Mouse (Mus musculus) myocyte (in vitro differentiated cells): Measurements from ENCODE around the gene Dgki.

ENCODE experiments used
- CEBPB ChIP-seq: IDR thresholded peaks from 2 replicates; pipeline ENCODE4 v1.6.1; 2011; ENCODE audit warnings: mild to moderate bottlenecking, moderate library complexity; ENCODE audit not compliant: poor library complexity, insufficient read depth, severe bottlenecking
- E2F4 ChIP-seq: IDR thresholded peaks from one replicate; pipeline ENCODE4 v1.6.1; 2011; ENCODE audit warnings: mild to moderate bottlenecking, control low read depth, moderate library complexity; ENCODE audit not compliant: insufficient read depth
- MAX ChIP-seq: IDR thresholded peaks from one replicate; pipeline ENCODE4 v1.6.1; 2011; ENCODE audit warnings: low read depth, mild to moderate bottlenecking, control low read depth
- MYOD1 ChIP-seq, 3 experiments: IDR thresholded peaks; one replicate each; pipeline ENCODE4 v1.6.1; 2011; ENCODE audit warnings: control low read depth in 2 of 3, low read depth in 2 of 3, mild to moderate bottlenecking in 2 of 3, moderate library complexity in 1 of 3; ENCODE audit not compliant: insufficient read length in 2 of 3, control insufficient read depth in 1 of 3
- MYOG ChIP-seq, 3 experiments: IDR thresholded peaks; one replicate each; pipeline ENCODE4 v1.6.1; 2011; ENCODE audit warnings: control low read depth in 2 of 3, low read depth in 2 of 3, mild to moderate bottlenecking in 2 of 3; ENCODE audit not compliant: insufficient read length in 2 of 3, control insufficient read depth in 1 of 3, insufficient read depth in 1 of 3
- POLR2A ChIP-seq: IDR thresholded peaks from one replicate; pipeline ENCODE4 v1.6.1; 2011; ENCODE audit warnings: low read depth, mild to moderate bottlenecking, control low read depth, moderate library complexity; ENCODE audit not compliant: insufficient read length
- POLR2AphosphoS2 ChIP-seq: IDR thresholded peaks from one replicate; pipeline ENCODE4 v1.6.1; 2011; ENCODE audit warnings: low read depth, control low read depth; ENCODE audit not compliant: insufficient read length
- SRF ChIP-seq: IDR thresholded peaks from one replicate; pipeline ENCODE4 v1.6.1; 2011; ENCODE audit warnings: low read depth; ENCODE audit not compliant: control insufficient read depth, insufficient read length
- TCF12 ChIP-seq: IDR thresholded peaks from one replicate; pipeline ENCODE4 v1.6.1; 2011; ENCODE audit warnings: mild to moderate bottlenecking, control low read depth; ENCODE audit not compliant: poor library complexity, insufficient read depth, severe bottlenecking
- TCF3 ChIP-seq: IDR thresholded peaks from one replicate; pipeline ENCODE4 v1.6.1; 2011; ENCODE audit warnings: low read depth, control low read depth; ENCODE audit not compliant: insufficient read length
- USF1 ChIP-seq: IDR thresholded peaks from one replicate; pipeline ENCODE4 v1.6.1; 2011; ENCODE audit warnings: low read depth, mild to moderate bottlenecking, control low read depth, moderate library complexity

- TF ChIP-seq POLR2A = no peak
- no peak for TF ChIP-seq USF1
- no peak for TF ChIP-seq E2F4
- TF ChIP-seq MAX = no peak
- TF ChIP-seq MYOD1 (IDR thresholded peaks at IDR 0.05; ENCODE audit: control insufficient read depth in 1 of 3, insufficient read length in 2 of 3, low read depth in 2 of 3) = no peak
- TF ChIP-seq TCF12 = no peak
- no peak for TF ChIP-seq TCF3
- no peak for TF ChIP-seq CEBPB
- TF ChIP-seq POLR2AphosphoS2 = no peak
- no peak for TF ChIP-seq SRF
- TF ChIP-seq MYOG (IDR thresholded peaks at IDR 0.05; ENCODE audit: control insufficient read depth in 1 of 3, insufficient read depth in 1 of 3, insufficient read length in 2 of 3, low read depth in 2 of 3) = no peak
Measured at GRCm38 (mm10) chr6:36819019-36819783, 480.8 kb downstream of the Dgki start.
